Mouse (Mus musculus) large intestine, adult 2 months (tissue): ENCODE results near the gene Spata20. TPM values are rescaled to one million over a fixed set of nuclear protein-coding genes. Genes with fewer than 3 reads are reported as not detected.

ENCODE experiments used
- DNase-seq: peaks from one replicate; pipeline ENCODE4 v3.0.0-alpha.2; 2012; ENCODE audit warnings: low read depth, low spot score
- WGBS: fragments of 180-500 bp; shearing (Covaris S2); methylation state at CpG from one replicate; pipeline ENCODE4 v1.1.7; 2018; 5-methylcytosine and 5-hydroxymethylcytosine counted together
- polyA plus RNA-seq: library from polyadenylated mRNA; depleted of rRNA; stranded (reverse); fragments of >200 nt; gene quantifications from 2 replicates; pipeline ENCODE4 v1.2.3, GENCODE M21; 2012; rRNA removed

Gene Spata20
- polyA plus RNA-seq, 1 experiment, result 0.05 TPM

DNA sequence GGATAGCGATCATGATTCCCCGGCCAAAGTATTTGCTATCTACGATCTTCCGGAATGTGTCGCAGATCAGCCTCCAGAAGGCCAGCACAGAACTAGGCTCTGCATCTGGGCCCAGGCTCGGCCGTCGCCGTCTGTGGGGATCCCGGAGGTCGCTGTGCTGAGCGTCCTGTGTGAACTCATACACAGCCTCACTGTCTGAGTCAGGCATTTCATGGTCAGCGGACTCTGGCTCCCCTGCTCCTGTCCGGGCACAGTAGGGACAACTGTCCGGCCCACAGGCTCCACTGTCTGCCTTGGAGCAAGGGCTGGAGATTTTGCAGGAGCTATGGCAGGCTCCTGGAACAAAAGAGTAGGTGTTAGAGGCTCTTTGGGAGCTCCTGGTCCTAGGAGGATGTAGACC is 29.0 kb downstream of the Spata20 start:
- WGBS, result 89% methylated on average over 15 of the region's 15 CpGs
- no peak for DNase-seq

DNA sequence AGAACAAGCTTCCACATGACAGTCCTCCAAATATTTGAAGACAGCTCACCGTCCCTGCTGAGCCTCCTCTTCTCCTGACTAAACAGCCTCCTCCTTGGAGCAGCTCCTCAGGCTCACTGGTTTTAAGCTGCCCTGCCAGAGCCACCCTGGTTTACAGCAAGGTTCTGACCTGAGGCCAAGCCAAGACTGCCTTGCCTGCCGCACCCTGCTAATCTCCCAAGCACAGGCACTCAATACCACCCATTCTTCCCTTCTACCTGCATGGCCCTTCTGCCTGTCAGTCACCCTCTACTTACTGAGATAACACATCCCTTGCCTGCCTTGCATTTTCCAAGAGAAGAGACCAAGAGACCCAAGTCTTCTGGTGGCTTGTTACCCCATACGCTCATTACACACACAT is 29.6 kb downstream of the Spata20 start:
- DNase-seq, result no peak
- 61% methylated on average over 3 of the region's 3 CpGs for WGBS

DNA sequence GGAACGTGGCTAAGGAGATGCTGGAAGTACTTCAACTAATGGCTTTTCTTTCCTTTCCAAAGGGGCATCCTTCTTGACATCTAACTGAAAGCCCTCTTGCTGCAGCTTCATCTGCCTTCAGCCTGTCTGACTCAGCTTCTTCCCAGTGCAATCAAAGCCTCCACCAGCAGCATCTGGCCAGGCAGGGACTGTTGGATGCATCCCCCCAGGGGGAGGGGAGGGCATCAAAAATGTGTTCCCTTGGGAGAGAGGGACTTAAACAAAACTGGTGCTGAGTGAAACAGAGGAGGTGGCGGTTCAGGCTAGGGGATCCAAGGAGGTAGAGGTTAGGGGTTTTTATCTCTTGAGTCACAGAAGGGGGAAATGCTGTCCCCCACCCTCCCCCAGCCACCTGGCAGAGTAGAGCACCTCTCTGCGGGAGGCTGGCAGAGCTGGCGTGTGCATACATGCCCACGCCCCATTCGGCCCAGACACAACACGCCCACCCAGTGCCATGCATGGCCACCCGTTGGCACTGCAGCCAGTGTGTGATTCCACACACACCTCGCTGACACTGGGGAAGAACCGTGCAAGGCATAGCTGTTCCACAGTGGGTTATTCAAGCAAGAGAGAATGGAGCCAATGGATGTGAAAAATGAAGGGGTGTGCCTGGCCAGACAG is 30.7 kb downstream of the Spata20 start:
- no peak for DNase-seq
- WGBS, result 55% methylated on average over 10 of the region's 10 CpGs

DNA sequence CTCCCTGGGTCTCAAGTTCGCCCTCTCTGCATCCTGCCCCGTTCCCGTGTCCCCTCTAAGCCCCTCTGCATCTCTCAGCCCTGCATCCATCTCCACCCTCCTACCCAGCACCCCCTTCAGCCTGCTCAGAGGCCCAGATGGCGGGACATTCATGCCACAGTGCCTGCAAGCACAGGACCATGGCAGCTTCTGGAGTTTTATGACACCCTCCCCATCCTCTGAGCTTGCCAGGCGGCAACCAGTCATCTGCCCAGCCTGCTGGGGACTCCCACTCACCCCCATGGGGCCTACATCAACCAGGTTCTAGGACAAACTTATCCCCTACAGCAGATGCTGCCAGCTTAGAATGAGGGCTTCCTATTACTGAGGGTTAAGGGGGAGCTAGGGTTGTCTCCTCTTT is 31.2 kb downstream of the Spata20 start:
- 76% methylated on average over 5 of the region's 5 CpGs for WGBS
- DNase-seq, result no peak

DNA sequence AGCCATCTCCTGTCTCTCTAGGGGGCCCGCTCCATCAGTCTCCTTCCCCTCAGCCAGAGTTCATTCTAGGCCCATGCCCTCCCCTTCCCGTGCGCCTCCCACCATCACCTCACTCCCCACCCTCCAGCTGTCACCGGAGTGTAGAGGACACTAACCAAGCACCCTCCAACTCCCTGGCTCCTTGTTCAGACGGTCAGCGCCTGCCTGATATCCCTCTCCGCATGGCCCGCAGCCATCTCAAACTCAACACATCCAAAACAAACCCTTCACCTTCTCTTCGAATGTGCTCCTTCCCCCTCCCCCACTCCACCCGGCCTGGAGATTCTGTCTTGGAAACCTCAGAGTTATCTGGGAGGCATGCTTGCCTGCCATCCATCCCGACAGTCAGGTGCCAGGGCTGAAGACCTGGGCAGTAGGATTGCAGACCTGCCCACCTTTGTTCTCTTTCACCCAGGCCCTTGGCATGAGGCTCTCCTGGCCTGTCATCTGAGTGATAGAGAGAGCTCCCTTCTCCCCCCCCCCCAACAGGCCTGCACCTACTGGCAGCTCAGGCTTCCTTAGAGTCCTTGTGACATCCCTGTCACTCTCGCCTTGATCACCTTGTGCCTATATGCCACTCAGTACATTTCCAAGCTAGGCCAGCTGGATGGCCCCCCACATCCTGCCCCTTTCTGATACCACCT is 34.7 kb downstream of the Spata20 start:
- no peak for DNase-seq
- WGBS, result 70% methylated on average over 12 of the region's 12 CpGs

DNA sequence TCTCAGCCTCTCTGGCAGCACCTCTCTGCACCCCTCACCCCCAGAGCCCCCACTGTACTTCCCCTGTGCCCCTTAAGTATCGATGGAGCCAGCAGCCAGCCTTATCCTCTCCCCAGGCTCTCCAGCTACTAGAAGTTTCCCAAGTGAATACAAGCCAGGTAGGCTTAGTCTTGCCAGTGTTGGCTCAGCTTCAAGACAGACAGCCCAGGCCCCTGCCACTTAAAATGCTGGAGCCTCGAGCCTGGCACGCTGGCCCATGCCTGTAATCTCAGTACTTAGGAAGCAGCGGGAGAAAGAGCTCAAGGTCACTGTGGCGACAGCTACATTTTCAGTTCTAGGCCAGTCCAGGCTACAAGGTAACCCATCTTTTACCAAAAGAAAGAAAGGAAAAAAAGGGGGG is 36.1 kb downstream of the Spata20 start:
- 63% methylated on average over 5 of the region's 5 CpGs for WGBS
- no peak for DNase-seq

DNA sequence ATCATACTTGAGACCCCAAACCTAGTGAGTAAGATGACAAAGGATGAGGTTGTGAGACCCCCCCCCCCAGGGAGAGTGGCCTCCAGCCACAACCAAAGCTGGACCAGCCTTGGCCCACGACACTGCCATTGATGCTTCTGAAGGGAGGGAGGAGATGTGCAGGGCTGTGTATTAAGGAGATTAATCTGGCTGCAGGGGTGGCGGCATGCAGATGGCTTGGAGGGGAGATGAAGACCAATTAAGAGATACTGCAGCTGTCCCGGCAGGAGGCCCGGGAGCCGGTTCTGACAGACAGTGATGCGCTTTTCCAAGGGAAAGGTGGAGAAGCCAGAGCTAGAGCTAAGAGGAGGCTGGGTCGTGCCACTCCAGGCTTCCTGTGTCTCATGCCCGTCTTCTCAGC is 36.7 kb downstream of the Spata20 start:
- no peak for DNase-seq
- 75% methylated on average over 8 of the region's 8 CpGs for WGBS

DNA sequence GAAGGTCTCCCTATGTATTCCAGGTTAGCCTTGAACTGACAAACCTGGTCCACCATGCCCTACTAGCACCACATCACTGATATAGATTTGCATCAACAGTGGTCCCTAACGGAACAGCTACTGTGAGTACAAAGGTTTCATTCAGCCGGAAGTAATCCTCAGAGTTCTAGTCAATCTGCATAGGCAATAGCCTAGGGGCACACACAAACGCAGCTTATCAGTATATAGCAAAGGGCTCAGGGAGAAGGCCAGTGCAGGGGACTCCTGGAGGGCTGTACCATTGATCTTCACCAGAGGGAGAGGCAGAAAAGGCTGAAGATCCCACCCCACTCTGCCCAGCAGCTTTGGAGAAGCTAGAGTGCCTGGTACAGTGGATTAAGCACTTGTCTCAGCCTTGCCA is 39.0 kb downstream of the Spata20 start:
- WGBS, result 23% methylated on average over 3 of the region's 3 CpGs
- no peak for DNase-seq

DNA sequence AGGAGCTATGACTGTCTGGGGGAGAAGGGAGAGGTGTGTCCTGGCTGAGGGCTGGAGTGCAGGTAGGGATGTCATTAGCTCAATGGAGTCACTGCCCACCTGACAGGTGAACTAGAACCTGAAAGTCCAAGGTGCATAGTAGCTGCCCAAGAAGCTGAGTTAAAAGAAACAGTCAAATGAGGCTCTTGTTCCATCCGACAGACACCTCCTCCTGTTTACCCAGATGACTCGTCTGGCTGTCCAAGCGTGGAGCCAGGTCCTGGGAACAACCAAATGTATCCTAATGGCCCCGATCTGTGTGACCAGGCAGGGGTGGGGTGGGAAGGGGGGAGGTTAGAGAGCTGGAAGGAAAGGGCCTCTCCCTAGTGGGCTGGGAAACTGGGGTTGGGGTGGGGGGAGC is 40.7 kb downstream of the Spata20 start:
- no peak for DNase-seq
- 25% methylated on average over 4 of the region's 4 CpGs for WGBS

DNA sequence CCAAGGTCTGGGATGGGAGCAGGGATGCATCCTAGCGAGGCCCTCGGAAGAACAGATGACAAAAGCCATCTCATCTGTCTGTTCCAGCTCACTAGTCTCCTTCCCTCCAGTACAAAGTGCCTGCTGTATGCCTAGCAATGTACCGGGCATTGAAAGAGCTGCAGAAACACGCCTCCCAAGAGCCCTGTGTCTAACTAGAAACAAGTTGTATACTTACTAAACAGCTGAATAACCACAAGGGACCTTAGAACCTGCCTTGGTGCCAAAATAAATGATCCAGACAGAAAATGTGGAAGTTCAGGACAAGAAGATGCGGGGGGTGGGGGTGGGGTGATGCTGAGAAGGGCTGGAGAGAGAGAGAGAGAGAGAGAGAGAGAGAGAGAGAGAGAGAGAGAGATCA is 41.1 kb downstream of the Spata20 start:
- WGBS, result 51% methylated on average over 5 of the region's 5 CpGs
- DNase-seq, result no peak

DNA sequence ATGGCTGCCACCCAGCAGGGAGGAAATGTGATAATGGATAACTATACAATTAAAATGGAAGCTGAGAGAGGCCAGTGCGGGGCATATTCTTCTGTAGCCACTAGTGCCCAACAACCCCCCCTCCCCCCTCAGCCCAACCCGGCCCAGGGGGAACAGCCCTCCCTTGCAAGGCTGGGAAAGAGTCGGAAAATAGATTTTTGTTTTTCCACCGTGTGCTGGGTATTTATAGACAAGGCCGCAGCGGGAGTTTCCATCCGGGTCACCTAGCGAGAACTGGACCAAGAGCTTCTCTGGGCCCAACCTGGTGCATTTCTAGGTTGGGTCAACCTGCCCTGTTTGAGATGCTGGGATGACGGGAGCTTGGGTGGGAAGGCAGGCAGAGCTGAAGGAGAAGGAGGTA is 44.2 kb downstream of the Spata20 start:
- 79% methylated on average over 9 of the region's 9 CpGs for WGBS
- no peak for DNase-seq

DNA sequence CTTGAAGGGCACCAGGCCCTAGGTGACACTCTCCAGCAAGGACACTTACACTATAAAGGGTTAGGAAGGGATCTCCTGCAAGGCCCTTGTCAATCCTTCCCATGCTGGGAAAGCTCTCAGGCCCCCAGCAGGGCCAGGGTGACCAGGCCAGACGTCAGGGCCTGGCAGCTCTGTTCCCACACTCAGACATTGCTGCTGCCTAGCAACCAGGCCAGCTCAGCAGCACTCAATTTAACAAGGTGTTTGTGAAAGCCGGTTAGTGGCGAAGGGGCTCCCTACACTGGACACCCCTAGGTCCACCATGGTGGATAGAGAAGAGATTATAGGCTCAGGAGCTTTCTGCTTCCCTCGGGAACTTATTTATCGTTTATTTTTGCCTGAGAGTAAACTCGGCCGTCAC is 44.9 kb downstream of the Spata20 start:
- 60% methylated on average over 7 of the region's 7 CpGs for WGBS
- no peak for DNase-seq

DNA sequence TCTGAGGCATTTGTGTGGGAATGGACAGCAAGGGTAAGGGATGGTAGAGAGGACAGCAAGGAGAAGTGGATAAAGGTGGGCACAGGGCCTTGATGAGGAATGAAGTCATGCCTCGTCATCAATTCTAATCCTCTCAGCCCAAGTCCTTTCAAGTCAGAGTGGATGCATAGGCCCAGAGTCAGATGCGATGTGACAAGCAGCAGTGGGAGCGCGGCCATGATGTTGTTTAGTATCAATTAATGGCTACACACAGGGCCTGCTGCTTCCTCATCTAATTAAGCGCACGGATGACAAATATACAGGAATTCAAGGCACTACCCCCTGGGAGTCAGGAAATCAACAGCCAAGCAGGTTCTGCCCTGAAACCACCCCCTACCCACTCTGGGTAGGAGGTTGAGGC is 45.6 kb downstream of the Spata20 start:
- DNase-seq, result no peak
- 91% methylated on average over 6 of the region's 6 CpGs for WGBS

DNA sequence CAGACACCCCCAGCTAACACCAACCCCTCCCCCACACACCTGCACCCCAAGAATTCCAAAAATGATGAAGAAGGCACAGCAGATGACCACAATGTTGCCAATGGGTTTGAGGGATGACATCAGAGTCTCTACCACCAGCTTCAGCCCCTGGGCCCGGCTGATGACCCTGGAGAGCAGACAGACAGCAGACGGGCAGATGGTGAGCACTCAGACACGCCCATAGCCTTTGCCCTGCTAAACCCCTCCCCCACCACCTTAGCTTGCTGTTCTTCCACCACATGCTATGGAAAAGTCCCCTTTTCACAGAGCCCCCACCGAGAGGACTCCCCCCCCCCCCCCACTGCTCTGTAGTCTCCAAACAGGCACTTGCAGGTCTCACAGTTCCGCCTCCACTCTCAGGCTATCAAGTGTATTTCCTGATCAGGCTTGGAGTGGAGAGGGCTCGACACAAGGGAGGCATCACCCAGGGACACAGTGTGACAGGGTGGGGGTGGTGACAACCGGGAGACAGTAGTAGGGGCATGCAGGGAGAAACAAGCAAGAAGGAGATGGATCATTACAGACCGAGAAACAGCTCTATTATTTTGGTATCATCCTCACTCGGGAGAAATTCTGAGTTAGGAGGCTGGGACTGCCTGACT is 56.8 kb downstream of the Spata20 start:
- no peak for DNase-seq
- 32% methylated on average over 9 of the region's 9 CpGs for WGBS

Other genes with a start within 250 kb of the Spata20 start
- gene Wfikkn2, start 240.2 kb downstream of the Spata20 start, polyA plus RNA-seq, result 1.2 and 3.5 TPM in 2 replicates
- 13.1 and 20.3 TPM in 2 replicates for gene Gm21885, start 204.3 kb downstream of the Spata20 start, polyA plus RNA-seq
- 6.1 and 9.2 TPM in 2 replicates for gene Luc7l3, start 164.2 kb downstream of the Spata20 start, polyA plus RNA-seq
- 49.1 and 62.2 TPM in 2 replicates for gene Ankrd40, start 158.2 kb downstream of the Spata20 start, polyA plus RNA-seq
- gene Abcc3, start 93.2 kb downstream of the Spata20 start, polyA plus RNA-seq, result 48.1 and 67.9 TPM in 2 replicates
- gene Cacna1g, start 12.0 kb downstream of the Spata20 start, polyA plus RNA-seq, result 8.8 and 10.1 TPM in 2 replicates
- 1.6 and 2.4 TPM in 2 replicates for gene Epn3, start 13.8 kb upstream of the Spata20 start, polyA plus RNA-seq
- 0.84 and 1.2 TPM in 2 replicates for gene Mycbpap, start 35.6 kb upstream of the Spata20 start, polyA plus RNA-seq
- 2.5 and 6.2 TPM in 2 replicates for gene Rsad1, start 63.1 kb upstream of the Spata20 start, polyA plus RNA-seq
- gene Chad, start 78.9 kb upstream of the Spata20 start, polyA plus RNA-seq, result 0.63 and 1.1 TPM in 2 replicates
- 19.8 and 31.8 TPM in 2 replicates for gene Acsf2, start 115.7 kb upstream of the Spata20 start, polyA plus RNA-seq
- gene Lrrc59, start 143.6 kb upstream of the Spata20 start, polyA plus RNA-seq, result 165 and 204 TPM in 2 replicates
- 60.7 and 77.6 TPM in 2 replicates for gene Mrpl27, start 167.6 kb upstream of the Spata20 start, polyA plus RNA-seq
- gene Eme1, start 167.8 kb upstream of the Spata20 start, polyA plus RNA-seq, result 5.9 and 7.3 TPM in 2 replicates
- gene Xylt2, start 191.3 kb upstream of the Spata20 start, polyA plus RNA-seq, result 14.7 and 17.7 TPM in 2 replicates
- not detected in 2 replicates for gene Gm11541, start 218.3 kb upstream of the Spata20 start, polyA plus RNA-seq